Mouse (Mus musculus) gastrocnemius, postnatal 36 days (tissue): ENCODE data around the gene Olfr957. TPM values are rescaled to one million over a fixed set of nuclear protein-coding genes. Genes with fewer than 3 reads are reported as not detected.

Experiments
- DNase-seq, 2 experiments: peaks; one replicate each; pipeline ENCODE4 v3.0.0; 2022
- intact Hi-C: fragments of 180-260 bp; cut with DNase I; formaldehyde crosslinking; loops from one replicate; pipeline ENCODE4 v1.15.1; 2025
- long read RNA-seq, 2 experiments: library from polyadenylated mRNA; stranded (forward); transcript quantifications; one replicate each; pipeline ENCODE4 v2.0.0; 2021
- total RNA-seq, 2 experiments: library from RNA; stranded (reverse); gene quantifications; 2 replicates each; pipeline ENCODE4 v1.2.3; 2021

Gene Olfr957
- total RNA-seq, result not detected
- long read RNA-seq, experiment 1, result 0 reads
- long read RNA-seq, experiment 2, result 0 reads

GRCm38 (mm10) chr9:39515531-39515930 is at the start of gene Olfr957:
Olfr957 (minus strand) TSS chr9:39515809.
- intact Hi-C loops, result no loop called here
- no peak for DNase-seq

- intact Hi-C loops, result no loop called here
- DNase-seq, result no peak
These were observed 42.7 kb upstream of the Olfr957 start for GRCm38 (mm10) chr9:39558349-39558647.

GRCm38 (mm10) chr9:39557529-39558348 is 42.1 kb upstream of the Olfr957 start:
- intact Hi-C loops, result no loop called here
- DNase-seq, result no peak

GRCm38 (mm10) chr9:39553946-39554345 is 38.3 kb upstream of the Olfr957 start, which contains the start of gene Olfr958:
Olfr958 (minus strand) TSS chr9:39554054.
- no peak for DNase-seq
- intact Hi-C loops, result no loop called here

GRCm38 (mm10) chr9:39550806-39551205 is 35.2 kb upstream of the Olfr957 start:
- intact Hi-C loops, result no loop called here
- DNase-seq, result no peak

GRCm38 (mm10) chr9:39523616-39524285 is 8.1 kb upstream of the Olfr957 start:
- intact Hi-C loops, result no loop called here

GRCm38 (mm10) chr9:39518595-39518994 is 3.0 kb upstream of the Olfr957 start:
- no peak for DNase-seq
- intact Hi-C loops, result no loop called here

More at GRCm38 (mm10) chr9:39523616-39524285, 8.1 kb upstream of the Olfr957 start:
- DNase-seq, result no peak

GRCm38 (mm10) chr9:39509412-39509811 is 6.2 kb downstream of the Olfr957 start:
- no peak for DNase-seq
- intact Hi-C loops, result loop anchor here (2.0 kb wide), 1 partner anchor 101 kb away; the partner anchor contains the start of gene Olfr148

GRCm38 (mm10) chr9:39508998-39509397 is 6.6 kb downstream of the Olfr957 start:
- intact Hi-C loops, result loop anchor here (2.0 kb wide), 1 partner anchor 102 kb away; the partner anchor contains the start of gene Olfr148
- peak in 1 of 2 experiments; percentile 8 for DNase-seq

GRCm38 (mm10) chr9:39493895-39494294 is 21.7 kb downstream of the Olfr957 start, which contains the start of gene Olfr44:
Olfr44 (minus strand) TSS chr9:39493995.
- DNase-seq, result no peak
- intact Hi-C loops, result no loop called here

GRCm38 (mm10) chr9:39471844-39472243 is 43.8 kb downstream of the Olfr957 start, which contains the start of gene Olfr955:
Olfr955 (minus strand) TSS chr9:39471944.
- no peak for DNase-seq
- intact Hi-C loops, result no loop called here

Other genes starting within 250 kb of the Olfr957 start
- not detected for gene Olfr945, start 239.0 kb downstream of the Olfr957 start, total RNA-seq
- gene Olfr948, start 189.8 kb downstream of the Olfr957 start, total RNA-seq, result not detected
- gene Olfr951, start 128.4 kb downstream of the Olfr957 start, total RNA-seq, result not detected
- not detected for gene Olfr952, start 88.7 kb downstream of the Olfr957 start, total RNA-seq
- not detected for gene Olfr954, start 59.1 kb downstream of the Olfr957 start, total RNA-seq
- gene Olfr955, start 43.9 kb downstream of the Olfr957 start, total RNA-seq, result not detected
- not detected for gene Olfr44, start 21.8 kb downstream of the Olfr957 start, total RNA-seq
- not detected for gene Olfr958, start 38.2 kb upstream of the Olfr957 start, total RNA-seq
- not detected for gene Olfr959, start 59.8 kb upstream of the Olfr957 start, total RNA-seq
- 1 to 10 TPM in 1 of 2 experiments, under 1 TPM in 1; 0.92 to 1.3 TPM for gene AW551984, start 88.6 kb upstream of the Olfr957 start, total RNA-seq
- not detected for gene Olfr148, start 94.8 kb upstream of the Olfr957 start, total RNA-seq
- gene Olfr960, start 105.6 kb upstream of the Olfr957 start, total RNA-seq, result not detected
- not detected for gene Olfr961, start 129.3 kb upstream of the Olfr957 start, total RNA-seq
- gene Olfr963, start 151.4 kb upstream of the Olfr957 start, total RNA-seq, result not detected
- gene Olfr149, start 191.3 kb upstream of the Olfr957 start, total RNA-seq, result not detected
- not detected for gene Olfr965, start 195.5 kb upstream of the Olfr957 start, total RNA-seq
- not detected for gene Olfr150, start 215.2 kb upstream of the Olfr957 start, total RNA-seq
- not detected for gene Olfr967, start 230.4 kb upstream of the Olfr957 start, total RNA-seq